Mouse (Mus musculus): ENCODE measurements at regions not wholly inside any gene's neighbourhood (a gene's known extent, or its start where the extent isn't known, plus 50 kb on each side); places are given as distances from the start of the nearest gene placed in this dataset.

DNA sequence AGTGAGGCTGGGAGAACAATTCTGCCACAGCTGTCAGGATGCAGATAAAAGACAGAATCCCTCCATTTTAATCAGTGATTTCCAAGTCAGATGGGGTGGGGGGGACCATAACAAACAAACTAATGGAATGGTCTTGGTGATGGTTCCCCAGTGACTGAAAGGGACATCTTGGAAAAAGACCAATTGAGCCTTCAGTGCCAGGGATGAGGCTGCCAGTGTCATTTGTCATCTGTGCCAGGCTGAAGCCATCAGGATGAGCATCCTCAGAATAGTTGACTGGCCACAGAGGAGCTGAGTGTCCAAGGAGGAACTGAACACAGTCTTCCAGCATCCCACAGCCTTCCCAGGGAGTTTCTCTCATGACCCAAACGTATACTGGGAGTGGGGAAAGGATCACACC lies 749.3 kb downstream of the Epm2a start:
- no peak for TF ChIP-seq CTCF (IDR thresholded peaks at IDR 0.05; ENCODE audit: insufficient read depth, low read depth, low read length)
- no peak for TF ChIP-seq POLR2A (IDR thresholded peaks at IDR 0.05; ENCODE audit: insufficient read depth, low read depth, low read length)
